Mouse (Mus musculus) frontal cortex, adult 2 months (tissue): ENCODE results near the gene Hbb-bs. TPM values are rescaled to one million over a fixed set of nuclear protein-coding genes. Genes with fewer than 3 reads are reported as not detected.
"Not testable (repeated sequence)": the region's sequence is repeated elsewhere in the genome, so short reads cannot be mapped to it uniquely, and the experiment has no call there.

ENCODE experiments used
- DNase-seq, 2 experiments: peaks; one replicate each; pipeline ENCODE4 v3.0.0; 2022; ENCODE audit warnings: low spot score in 1 of 2; ENCODE audit errors: extremely low spot score in 1 of 2
- polyA plus RNA-seq: library from polyadenylated mRNA; depleted of rRNA; stranded (reverse); fragments of >200 nt; gene quantifications from 2 replicates; pipeline ENCODE4 v1.2.3, GENCODE M21; 2012; rRNA removed

Gene Hbb-bs
- polyA plus RNA-seq: 468 and 610 TPM in 2 replicates

GRCm38 (mm10) chr7:103827808-103828207 lies at the start of gene Hbb-bs:
Gene Hbb-bs (minus strand): TSS chr7:103828096.
- no peak for DNase-seq

DNA sequence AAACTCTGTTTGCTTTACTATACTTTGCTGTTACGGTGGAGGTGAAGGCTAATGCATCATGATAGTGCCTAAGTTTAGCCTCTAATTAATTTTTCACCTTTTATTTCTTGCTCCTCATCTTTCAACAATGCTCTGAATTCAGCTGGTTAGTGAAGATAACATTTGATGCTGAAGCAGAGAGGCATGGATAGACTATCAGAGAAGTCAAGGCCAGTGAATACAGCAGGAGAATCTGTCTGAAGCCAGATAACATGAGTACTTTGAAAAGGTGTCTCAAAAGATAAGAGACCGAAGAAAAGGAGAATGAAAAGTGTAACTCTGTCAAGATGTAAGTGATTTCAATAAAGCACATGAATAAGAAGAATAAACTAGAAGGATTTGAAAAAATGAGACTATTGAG lies 49.2 kb upstream of the Hbb-bs start:
- DNase-seq: no peak

DNA sequence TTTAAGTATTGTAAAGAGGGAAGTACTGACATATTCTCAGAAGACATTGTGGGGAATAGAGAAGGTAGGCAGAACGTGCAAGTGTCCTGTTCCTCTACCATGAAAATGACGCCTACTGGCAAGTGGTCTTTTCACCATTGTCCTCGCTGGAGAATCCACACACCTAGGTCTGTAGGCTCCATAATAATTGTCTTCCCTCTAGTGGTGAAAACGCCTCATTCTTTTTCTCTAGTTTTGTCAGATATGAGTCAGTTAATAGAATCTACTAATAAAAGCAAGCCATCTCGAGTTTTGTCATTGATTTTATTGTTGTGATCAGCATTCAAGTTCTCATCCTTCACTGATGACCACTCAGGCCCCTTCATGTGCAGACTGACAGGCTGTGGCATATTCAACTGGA lies 46.6 kb upstream of the Hbb-bs start:
- no peak for DNase-seq

DNA sequence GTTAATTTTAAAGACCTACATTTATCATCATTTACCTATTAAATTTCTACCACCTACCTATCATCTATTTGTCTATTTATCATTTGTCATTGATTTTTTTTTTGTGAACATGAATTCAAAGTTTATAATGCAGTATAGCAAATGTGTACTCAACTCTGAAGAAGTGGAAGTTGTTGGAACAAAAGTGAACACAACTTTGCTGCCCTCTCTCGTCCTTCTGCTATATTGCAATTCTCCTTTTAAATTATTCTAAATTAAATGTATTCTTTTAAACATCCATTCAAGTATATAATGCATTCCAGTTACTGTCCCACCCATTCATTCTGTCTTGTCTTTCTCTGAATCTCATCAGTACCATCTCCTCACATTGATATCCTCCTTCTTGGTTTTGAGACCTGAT lies 45.2 kb upstream of the Hbb-bs start:
- peak in 1 of 2 experiments; percentile 40 for DNase-seq

GRCm38 (mm10) chr7:103870667-103871066 lies 42.8 kb upstream of the Hbb-bs start:
- DNase-seq: no peak

DNA sequence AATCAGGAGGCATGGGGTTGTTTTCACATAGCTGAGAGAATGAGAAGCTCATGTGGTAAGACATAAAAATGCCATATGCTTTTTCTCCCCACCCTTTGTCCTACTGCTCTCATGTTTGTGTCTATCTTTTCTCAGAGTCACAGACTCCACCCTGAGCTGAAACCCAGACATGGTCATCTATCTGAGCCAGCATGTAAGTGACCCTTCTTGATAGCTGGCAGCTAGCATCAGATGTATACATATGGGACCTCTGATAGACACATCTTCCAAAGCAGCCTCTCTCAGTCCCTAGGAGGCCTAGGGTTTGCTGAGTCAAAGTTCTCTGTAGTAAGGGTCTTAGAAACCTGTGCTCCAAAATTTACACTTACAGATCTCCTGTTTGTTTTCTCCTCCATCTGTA lies 37.8 kb upstream of the Hbb-bs start:
- no peak for DNase-seq

GRCm38 (mm10) chr7:103861531-103861930 lies 33.6 kb upstream of the Hbb-bs start:
- no peak for DNase-seq

DNA sequence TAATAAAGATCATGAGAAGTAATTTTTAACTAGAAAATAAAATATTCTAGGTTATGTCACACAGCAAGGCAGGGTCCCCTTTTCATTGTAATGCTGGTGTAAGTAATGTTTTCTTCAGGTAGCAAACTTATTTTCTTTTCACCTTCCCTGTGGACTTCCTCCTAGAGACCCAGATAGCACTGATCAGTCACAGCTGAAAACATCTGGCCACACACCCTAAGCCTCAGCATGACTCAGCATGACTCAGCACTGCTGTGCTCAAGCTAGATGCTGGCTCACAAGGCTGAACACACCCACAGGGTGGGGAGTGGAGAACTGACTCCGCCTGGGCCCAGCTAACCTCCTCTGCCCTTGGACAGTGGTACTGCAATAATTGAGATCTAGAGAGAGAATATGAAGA lies 33.0 kb upstream of the Hbb-bs start:
- peak in 1 of 2 experiments; percentile 6 for DNase-seq

- no peak for DNase-seq
Measured at GRCm38 (mm10) chr7:103859076-103859475, 31.2 kb upstream of the Hbb-bs start.

DNA sequence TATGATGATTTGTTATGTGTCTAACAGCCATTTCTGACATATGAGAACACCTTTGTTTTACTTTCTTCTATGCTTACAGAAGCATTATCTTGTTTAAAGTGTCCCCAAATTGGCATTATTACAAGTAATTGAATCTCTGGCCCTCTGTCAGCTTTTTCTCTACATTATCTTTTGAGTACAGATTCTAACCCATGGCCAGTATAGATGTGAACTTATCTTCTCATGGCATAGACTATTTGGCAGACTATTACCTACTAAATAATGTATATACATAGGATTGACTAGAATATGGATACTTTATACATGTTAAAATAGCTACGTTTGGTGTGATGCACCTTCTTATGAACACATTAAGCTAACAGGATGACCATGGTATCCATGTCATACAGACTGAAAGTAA lies 26.8 kb upstream of the Hbb-bs start:
- DNase-seq: no peak

DNA sequence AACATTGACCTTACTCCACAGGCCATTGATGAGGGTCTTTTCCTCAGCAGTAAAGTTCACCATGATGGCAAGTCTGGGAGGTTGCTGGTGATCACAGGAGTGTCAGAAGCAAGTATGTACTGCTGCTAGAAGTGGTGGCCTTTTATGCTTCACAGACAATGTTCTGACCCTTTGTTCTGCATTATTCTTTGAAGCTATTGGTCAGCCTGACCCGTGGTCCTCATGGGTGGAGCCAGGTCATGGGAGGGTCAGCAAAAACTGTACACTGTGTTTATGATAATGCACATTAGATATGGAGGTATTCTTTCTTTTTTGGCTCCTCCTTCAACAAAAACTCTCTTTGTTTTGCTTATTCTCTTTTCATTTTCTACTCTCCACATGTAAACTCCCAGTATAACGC lies 25.2 kb upstream of the Hbb-bs start, which contains the start of gene Hbb-y:
TSS of gene Hbb-y (minus strand) at position 127 of the 400 bp plus-strand sequence.
- no peak for DNase-seq

DNA sequence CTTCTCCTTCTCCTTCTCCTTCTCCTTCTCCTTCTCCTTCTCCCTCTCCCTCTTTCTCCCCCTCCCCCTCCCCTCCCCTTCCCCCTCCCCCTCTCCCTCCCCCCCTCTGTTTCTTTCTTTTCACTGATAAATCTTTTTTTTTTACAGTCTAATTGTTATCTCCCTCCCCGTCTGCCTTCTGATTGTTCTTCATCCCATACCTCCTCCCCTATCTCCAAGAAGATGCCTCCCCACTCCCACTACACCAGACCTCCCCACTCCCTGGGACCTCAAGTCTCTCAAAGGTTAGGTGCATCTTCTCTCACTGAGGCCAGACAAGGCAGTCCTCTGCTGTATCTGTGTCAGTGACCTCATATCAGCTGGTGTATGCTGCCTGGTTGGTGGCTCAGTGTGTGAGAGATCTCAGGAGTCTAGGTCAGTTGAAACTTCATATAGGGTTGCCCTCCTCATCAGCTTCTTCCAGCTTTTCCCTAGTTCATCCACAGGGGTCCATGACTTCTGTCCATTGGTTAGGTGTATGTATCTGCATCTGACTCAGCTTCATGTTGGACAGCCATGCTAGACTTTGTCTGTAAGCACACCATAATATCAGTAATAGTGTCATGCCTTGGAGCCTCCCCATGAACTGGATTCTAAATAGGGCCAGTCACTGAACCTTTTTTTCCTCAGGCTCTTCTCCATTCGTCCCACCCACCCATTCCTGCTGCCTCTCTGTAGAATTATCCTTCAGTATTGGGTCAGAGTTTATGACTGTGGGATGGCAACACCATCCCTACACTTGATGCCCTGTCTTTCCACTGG lies 16.8 kb upstream of the Hbb-bs start:
- DNase-seq: no peak

GRCm38 (mm10) chr7:103843034-103843433 lies 15.1 kb upstream of the Hbb-bs start, which contains the start of gene Hbb-bh1:
Gene Hbb-bh1 (minus strand): TSS chr7:103843164.
- DNase-seq: no peak

DNA sequence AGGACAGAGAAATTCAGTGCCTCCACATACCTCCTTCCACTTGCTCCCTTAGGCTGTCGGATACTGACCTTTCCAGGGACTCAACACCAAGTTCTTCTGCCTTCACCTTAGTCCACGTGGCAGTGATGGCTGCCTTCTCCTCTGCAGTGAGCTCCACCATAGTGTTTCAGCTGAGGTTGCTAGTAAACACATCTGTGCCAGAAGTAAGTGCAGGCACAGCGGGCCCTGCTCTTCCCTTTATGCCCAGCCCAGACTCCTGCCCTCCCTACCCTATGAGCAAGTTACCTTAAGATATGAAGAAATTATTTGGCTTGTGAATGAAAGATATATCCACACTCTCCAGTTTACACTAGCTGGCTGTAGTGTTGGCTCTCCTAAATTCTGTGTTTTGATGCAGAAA lies 12.4 kb upstream of the Hbb-bs start, which contains the start of gene Hbb-bh2:
TSS of gene Hbb-bh2 (minus strand) at position 253 of the 400 bp plus-strand sequence.
- no peak for DNase-seq

GRCm38 (mm10) chr7:103827139-103827538 lies 757 bp downstream of the Hbb-bs start:
- not testable (repeated sequence) for DNase-seq

- no peak for DNase-seq
Measured at GRCm38 (mm10) chr7:103826255-103826887, 1.5 kb downstream of the Hbb-bs start.

GRCm38 (mm10) chr7:103825536-103826254 lies 2.2 kb downstream of the Hbb-bs start:
- no peak for DNase-seq

DNA sequence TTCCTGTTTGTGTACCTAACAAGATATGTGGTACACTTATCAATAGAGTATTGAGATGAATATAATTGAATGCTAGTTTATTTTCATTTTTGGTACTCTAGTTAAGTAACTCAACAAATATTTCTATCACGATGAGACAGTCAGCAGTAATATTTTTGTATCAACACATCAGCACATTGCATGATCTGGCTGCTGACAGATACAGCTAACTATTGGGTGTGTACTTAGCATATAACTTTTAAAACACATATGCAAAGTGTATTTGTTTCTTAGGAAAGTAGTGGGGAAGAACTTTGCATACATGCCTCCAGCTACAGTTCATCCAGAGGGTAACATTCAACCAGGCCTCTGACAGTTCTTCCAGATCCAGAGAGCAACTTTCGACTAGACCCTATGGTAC lies 3.3 kb downstream of the Hbb-bs start:
- no peak for DNase-seq

GRCm38 (mm10) chr7:103815085-103815484 lies 12.8 kb downstream of the Hbb-bs start:
- not testable (repeated sequence) for DNase-seq

DNA sequence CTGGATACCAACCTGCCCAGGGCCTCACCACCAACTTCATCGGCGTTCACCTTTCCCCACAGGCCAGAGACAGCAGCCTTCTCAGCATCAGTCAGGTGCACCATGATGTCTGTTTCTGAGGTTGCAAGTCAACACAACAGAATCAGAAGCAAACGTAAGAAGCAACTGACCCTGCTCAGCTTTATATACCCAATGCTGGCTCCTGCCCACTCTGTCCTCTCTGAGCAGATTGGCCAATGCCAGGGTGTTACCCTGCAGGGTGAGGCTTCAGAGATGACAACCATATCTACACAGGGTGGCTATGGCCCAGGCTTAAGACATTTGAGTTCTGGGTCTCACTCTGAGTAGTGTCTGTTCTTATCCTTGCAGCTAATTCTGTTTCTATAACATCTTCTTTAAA lies 14.1 kb downstream of the Hbb-bs start, which contains the start of gene Hbb-bt:
TSS of gene Hbb-bt (minus strand) at position 231 of the 400 bp plus-strand sequence.
- DNase-seq: no peak

DNA sequence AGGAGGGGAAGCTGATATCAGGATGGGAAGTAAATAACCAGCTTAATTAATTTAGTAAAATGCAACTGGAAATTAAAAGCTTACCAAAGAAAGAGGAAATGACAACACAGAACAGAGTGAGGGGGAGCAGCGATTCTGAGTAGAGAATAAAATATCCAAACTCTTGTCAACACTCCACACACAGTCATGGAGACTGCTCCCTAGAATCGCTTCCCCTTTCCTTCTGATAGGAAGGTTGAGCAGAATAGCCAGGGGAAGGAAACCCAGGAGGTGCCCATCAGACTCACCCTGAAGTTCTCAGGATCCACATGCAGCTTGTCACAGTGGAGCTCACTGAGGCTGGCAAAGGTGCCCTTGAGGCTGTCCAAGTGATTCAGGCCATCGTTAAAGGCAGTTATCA lies 14.7 kb downstream of the Hbb-bs start:
- DNase-seq: not testable (repeated sequence)
